Mouse (Mus musculus) monocyte, adult 5-6 weeks (primary cell): ENCODE results near the gene Xpo1. TPM values are rescaled to one million over a fixed set of nuclear protein-coding genes. Genes with fewer than 3 reads are reported as not detected.
A peak's percentile ranks its signal among the peaks of the same experiment; 100 is the strongest.

Experiments
- ATAC-seq: fragments of 153-309, 156-312 bp; replicated peaks from 2 replicates; pipeline ENCODE4 v1.8.0; 2017; ENCODE audit warnings: mild to moderate bottlenecking; ENCODE audit not compliant: low TSS enrichment, insufficient number of reproducible peaks, severe bottlenecking, poor library complexity, low FRiP score
- total RNA-seq: library from RNA; stranded (forward); fragments of 200-1000, 200-491, 200-594 nt; gene quantifications from 3 replicates; pipeline ENCODE4 v1.2.3, GENCODE M21; 2017

The Xpo1 gene
- 199 to 255 TPM (median 205 TPM) in 3 replicates for total RNA-seq

DNA sequence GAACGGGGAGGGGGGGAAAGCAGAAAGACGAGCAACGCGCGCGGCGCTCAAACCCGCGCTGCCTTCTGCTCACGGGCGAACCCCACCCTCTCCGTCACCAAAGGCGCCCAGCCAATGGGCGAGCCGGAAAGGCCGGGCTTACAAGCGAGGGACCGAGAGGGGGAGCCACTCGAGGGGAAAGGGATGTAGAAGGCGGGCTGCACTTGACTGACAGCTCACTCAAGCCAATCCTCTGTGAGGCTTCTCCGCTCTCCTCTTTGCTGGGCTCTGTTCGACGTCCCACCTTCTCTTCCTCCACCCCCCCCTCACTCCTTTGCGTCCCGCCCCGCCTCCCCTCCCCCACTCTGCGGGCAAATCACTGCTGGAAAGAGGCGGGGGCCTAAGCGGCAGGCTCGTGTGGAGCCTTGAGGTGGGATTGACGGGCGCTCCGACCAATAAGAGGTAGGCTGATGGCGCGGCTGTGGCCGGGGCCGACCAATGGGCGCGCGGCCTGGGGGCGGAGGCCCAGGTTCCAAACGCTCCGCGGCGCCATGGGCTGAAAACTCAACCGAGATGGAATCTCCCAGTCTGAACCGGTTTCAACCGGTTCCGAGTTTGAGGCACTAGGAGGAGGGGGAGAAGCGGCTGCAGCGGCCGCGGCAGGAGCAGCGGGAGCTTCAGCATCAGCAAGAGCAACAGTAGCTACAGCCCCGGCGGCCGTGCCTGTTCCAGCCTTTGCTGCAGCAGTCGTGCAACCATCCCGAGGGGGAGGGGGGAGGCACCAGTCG, at the start of gene Xpo1:
Xpo1 (plus strand) TSS at position 615 of the 767 bp plus-strand sequence.
- ATAC-seq, result peak; percentile 87

DNA sequence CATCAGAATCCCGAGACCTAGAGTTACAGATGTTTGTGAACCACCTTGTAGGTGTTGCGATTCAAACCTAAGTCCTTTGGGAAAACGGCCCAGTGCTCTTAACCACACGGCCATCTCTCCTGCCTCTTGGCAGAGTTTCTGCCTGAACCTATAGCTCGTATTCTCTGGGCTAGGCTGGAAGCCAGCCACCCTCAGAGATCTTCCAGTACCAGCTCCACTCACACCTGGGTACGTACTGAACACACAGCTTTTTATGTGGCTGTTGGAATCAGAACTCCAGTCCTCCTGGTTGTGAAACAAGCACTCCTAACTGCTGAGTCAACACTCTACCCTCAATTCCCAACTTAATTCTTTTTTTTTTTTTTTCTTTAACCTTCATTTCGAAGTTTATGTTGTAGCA, 46.1 kb upstream of the Xpo1 start:
- no peak for ATAC-seq

DNA sequence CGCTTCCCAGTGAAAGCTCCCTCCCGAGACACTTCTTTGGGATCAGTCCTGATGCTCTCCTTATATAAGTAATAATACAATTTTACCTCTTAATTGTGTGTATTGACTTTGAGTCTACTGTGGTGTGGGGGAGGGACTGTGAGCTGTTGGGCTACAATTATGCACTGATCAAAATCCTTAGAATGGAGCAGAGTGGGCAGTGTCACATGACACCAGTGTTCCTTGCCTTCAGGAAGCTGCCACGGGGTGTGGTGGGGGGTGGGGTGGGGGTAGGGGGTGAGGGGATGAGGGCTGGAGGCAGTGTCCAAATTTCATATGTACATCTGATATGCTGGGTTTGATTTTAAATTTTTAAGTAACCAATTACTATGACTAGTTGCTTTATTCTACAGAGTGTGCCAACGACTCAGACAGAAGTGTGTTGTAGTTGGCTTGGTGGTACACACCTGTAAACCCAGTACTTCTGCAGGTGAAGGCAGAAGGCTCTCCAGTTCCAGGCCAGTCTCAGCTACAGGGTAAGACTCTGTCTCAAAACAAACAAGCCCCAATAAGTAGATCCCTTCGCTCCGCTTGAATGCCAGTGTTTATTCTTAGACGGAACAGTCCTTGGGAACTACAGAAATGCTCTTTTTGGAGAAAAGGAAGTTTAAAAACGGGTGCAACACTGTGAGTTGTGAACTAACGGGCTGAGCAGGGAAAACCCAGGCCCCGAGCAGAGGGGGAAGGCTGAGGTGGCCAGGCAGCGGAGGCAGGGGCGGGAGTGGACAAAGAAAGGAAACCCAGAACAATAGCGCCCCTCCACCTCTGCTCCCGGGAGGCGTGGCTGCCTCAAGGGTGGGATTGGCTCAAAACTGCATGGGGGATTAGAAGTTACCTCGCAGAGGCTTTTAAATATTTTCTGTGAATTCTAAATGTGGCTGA, 45.0 kb upstream of the Xpo1 start:
- no peak for ATAC-seq

DNA sequence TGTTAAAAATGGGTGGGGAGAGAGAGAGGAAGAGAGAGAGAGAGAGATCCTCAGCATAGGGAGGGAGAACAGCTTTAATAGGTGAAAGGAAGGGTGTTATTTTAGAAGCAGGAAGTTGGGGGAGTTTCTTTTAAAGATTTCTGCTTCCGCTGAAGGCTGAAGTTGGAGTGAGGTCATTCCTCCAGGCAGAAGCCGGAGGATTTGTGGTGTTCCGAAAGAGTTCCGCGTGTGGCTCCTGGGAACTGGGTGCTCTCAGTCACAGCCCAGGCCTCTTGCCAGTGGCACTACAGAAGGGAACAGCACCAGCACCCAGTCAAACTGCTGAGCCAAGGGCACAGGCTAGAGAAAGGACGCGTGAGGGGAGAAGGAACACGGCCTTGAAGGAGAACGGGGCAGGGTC, 38.4 kb upstream of the Xpo1 start:
- 0 out of 2 replicates have a peak, but pooled peaks have one; percentile 35 for ATAC-seq

DNA sequence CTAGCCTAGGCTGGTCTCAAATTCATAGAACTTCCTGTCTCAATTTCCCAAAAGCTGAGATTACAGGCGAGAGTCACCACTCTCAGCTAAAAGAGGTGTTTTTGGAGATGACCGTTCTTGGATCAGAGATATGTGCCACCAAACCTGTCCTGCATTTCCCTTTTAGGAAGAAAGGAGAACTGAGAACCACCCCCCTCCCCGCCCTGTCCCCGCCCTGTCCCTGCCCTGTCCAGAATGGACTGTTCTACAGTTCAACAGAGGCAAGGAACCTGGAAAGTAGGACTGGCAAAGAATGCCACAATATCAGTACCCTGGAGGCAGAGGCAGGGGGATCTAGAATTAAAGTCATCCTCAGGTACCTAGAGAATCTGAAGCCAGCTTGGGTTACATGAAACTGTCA, 19.8 kb upstream of the Xpo1 start:
- ATAC-seq, result peak; percentile 50; the same call in 1 of the 2 replicates

DNA sequence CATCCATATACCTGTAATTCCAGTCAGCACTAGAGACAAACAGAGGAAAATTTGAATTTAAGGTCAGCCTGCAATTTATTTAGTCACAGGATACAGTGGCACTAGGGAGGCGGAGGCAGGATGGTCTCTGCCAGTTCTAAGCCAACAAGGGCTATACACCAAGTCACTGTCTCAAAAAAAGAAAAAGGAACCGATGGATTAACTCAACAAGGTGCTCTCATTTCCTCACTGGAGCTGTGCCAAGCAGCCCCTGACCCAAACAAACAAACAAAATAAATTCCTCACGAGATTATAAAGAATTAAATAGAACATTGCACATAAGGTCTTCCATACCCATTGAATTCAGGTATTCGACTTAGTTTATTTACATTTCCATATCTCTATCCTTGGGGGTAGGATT, 1.9 kb upstream of the Xpo1 start:
- no peak for ATAC-seq

DNA sequence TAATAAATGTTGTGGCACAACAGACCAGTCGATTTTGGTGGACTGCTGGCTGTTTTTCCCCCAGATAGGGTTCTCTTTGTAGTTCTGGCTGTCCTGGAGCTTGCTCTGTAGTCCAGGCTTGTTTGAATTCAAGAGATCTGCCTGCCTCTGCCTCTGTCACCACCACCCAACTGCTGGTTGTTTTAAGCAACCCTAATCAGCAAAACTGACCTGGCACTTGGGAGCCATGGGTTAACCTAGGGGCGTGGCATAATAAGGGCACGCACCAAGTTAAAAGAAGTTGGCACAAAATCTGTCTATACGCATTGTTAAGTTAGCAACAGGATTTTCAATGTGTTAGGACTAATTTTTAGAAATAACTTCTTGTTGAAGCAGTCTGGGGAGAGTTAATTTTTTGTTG, 1.3 kb upstream of the Xpo1 start:
- no peak for ATAC-seq

DNA sequence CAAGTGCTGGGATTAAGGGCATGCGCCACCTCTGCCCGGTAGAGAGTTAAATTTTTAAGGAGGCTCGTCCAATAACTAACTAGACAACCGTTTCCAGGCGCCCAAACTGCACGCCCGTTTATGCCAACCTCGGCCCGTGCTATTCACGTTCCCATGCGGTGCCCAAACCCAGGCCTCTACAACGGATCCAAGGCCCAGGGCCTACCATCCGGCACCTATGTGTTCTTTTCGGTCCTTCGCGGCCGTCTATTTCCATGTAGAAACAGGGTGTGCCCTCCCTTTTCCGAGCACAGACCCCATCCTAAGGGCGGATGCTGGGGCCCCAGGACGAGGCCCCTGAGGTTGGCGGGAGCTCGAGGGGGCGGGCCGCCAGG, 801 bp upstream of the Xpo1 start:
- ATAC-seq, result peak; percentile 1; the same call in 1 of the 2 replicates

DNA sequence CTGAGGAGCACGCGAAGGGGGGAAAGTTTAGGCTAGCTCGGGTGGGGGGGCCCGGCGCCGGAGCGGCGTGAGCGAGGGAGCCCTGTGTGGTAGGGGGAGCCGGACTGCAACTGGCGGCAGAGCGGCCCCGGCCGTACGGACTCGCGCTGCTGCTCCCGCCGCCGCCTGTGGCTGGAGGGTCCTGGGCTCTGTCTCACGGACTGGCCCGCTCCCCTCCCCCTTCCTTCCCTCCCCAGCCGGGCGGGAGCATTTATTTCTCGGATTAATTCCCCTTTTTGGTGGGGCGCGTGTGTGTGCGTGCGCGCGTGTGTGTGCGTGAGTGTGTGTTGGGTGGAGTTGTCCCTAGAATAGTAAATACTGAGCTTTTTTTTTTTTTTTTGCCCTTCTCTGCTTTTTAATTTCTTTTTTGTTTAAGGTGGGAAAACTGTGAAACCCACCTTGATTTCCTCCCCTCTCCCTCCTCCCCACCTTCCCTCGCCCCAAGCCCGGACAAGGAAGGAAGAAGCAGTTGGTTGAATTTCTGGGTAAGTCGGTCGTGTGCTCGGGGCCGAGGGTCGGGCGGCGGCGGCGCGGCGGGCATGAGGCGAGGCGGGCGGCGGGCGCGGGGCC, 457 bp downstream of the Xpo1 start:
- ATAC-seq, result no peak

DNA sequence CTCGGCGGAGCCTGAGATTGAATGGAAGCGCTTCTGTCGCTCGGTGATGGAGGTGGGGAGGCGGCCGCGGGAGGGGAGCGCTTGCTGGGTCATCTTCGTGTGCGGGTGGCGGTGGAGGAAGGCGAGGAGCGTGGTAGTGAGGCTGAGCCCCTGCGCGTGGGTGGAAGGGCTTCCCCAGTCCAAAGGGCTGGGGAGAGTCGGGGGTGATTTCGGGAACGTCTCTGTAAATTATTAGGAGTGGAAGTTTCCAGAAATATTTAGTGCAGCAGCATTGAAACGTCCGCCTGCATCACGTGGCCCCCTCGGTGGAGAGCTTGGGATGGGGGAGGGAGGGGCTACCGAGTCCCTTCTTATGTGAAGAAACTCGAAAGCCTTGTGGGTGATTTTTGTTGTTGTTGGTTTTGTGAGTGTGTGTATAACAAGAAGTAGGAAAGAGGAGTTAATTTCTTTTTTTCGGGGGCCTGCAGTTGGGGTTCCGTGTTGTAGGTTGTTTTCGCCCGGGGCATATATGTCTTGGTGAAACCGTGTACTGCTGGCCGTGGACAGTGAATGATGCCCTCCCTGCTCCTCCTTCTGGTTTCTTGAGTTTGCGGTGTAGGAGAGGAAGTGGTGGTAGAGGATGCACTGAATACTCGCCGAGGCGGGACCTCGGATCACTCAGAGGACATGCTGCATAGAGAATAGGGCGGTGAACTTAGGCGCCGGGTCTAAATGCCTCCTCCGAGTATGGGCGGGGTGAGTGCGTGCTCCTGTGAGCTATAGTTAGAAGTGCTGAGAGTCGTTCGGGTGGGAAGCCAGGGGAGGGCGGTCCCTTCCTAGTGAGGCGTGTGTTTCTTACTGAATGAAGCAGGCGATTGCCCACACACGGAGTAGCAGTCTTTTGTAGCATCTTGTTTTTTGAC, 1.2 kb downstream of the Xpo1 start:
- ATAC-seq, result peak; percentile 72

DNA sequence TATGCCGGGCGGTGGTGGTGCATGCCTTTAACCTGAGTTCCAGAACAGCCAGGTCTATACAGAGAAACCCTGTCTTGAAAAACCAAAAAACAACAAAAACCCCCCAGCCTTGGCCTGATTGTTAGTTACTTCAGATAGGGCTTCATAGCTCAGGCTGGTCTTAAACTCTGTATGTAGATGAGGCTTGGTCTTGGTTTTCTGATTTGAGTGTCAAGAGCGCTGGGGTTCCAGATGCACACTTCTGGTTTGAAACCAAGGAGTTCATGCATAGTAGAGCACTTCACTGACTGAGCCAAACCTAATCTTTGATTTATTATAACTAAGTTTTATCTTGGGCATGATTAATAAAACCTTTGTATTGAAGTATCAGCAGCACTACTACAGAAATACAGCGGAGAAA, 3.2 kb downstream of the Xpo1 start:
- ATAC-seq, result no peak

DNA sequence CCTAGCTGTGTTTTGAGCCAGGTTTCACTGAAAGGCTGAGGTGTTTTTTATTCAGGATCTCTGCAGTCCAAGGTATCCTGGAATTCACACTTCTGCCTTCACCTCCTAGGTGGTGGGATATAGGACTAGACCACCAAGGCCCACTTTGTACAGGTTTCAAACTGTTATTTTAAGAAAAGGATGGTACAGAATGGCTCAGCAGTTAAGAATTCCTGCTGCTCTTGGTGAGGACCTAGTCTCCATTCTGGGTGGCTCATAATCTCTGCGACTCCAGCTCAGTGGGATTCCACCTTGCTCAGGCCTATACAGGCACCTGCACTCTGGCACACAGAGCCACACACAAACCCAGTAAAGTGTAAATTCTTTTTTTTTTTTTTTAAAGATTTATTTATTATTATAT, 3.6 kb downstream of the Xpo1 start:
- no peak for ATAC-seq

DNA sequence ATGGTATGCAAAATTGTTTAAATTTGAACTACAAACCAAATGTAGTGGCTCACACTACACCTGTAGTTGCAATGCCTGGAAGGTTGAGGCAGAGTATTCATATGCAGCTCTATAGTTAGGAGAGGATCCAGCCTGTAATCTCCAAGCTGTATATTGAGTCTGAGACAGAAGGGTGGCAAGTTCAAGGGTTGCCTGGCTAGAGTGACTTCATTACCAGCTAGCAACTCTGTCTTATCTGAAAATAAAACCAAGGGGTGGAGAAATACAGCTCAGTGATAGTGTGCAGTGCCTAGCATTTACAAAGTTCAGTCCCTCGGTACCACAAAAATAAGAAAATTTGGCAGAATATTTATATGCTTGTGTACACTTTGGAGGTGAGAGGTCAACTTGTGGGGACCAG, 4.3 kb downstream of the Xpo1 start:
- ATAC-seq, result no peak

DNA sequence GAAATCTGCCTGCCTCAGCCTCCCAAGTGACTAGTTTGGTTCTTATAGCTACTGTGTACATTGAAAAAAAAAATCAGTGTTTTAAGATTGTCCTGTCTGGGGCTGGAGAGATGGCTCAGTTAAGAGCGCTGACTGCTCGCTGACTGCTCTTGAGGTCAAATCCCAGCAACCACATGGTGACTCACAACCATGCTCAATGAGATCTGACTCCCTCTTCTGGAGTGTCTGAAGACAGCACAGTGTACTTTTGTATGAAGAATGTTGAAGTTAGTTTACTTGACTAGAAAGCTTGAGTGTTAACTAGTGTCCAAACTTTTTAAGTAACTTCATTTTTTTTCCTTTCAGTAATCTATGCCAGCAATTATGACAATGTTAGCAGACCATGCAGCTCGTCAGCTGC, 5.6 kb downstream of the Xpo1 start:
- ATAC-seq, result no peak

DNA sequence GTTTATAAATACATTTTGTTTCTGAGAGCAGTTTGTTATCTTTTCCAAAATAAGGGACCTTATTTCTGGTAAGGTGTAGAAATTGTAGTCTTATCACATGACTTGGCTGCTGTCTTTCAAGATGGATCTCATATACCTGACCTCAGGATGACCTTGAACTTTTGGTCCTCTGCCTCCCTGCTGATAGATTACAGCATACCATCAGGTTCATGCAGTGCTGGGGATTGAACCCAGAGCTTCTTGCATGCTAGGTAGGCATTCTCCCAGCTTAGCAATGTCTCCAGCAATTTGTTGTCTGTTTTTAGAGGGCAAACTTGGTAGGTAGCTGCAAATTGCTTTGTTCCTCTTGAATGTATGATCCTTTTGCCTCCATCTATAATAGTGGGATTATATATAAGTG, 9.1 kb downstream of the Xpo1 start:
- ATAC-seq, result no peak

DNA sequence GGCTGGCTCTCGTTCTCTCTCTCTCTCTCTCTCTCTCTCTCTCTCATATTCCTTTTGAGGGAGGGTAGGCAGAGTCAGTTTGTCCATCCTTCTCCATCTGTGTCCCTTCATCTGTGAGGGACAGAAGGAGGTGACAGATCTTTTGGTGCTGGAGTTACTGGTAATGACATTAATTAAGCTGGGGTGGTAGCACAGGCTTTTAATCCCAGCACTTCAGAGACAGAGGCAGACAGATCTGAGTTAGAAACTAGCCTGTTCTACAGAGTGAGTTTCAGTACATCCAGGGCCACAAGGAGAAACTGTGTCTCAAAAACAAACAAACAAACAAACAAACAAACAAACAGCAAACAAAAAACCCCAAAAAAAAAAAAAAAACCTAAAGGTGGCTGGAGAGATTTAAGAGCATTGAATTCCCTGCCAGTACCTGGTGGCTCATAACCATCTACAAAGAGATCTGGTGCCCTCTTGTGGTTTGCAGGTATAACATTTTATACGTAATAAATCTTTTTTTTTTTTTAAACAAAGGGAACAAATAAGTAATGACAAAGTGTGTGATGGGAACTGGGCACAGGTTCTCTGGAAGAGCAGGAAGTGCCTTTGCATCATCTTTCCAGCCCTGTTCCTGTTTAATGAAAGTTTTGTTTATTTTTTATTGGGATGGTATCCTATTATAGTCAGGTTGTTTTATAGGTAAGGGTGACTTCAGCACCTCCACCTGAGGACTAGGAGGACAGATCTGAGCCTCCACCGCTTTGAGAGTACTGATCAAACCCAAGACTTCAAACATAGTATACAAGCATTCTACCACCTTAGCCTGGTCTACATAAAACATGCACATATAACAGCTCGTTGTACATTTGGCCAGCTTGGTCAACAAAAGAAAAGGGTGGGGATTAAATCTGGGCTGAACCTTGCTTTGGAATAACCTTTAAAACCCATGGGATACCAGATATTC, 16.2 kb downstream of the Xpo1 start:
- no peak for ATAC-seq

DNA sequence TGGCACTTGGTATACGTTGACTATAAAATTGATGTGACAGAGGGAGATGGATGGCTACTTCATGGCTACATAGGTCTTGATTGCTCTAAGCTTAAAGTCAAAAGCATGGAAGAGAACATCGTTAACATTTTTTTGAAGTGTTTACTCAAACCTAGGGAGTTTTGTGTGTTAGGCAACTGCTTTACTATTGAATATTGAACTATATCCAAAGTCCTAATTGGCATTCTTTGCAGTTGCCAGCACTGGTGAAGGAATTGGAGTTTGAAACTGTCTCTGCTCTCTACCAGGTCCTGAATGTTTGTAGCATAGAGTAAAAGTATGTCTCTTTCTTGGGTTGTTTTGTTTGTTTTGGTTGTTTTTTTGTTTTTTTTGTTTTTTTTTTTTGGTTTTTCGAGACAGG, 19.9 kb downstream of the Xpo1 start:
- ATAC-seq, result no peak

DNA sequence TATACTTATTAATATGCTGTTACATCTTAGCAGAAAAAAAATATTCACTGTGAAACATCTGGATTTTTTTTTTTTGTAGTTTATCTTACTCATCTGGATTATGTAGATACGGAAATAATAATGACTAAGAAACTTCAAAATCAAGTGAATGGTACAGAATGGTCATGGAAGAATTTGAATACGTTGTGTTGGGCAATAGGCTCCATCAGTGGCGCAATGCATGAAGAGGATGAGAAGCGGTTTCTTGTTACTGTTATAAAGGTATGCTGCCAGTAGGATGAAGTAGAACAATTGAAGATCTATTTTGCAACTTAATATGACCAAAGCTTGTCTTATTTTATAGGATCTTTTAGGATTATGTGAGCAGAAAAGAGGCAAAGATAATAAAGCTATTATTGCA, 28.6 kb downstream of the Xpo1 start:
- ATAC-seq, result no peak
